8 mouse cellular contexts compared by ENCODE assay signal in the genomic region with DNA sequence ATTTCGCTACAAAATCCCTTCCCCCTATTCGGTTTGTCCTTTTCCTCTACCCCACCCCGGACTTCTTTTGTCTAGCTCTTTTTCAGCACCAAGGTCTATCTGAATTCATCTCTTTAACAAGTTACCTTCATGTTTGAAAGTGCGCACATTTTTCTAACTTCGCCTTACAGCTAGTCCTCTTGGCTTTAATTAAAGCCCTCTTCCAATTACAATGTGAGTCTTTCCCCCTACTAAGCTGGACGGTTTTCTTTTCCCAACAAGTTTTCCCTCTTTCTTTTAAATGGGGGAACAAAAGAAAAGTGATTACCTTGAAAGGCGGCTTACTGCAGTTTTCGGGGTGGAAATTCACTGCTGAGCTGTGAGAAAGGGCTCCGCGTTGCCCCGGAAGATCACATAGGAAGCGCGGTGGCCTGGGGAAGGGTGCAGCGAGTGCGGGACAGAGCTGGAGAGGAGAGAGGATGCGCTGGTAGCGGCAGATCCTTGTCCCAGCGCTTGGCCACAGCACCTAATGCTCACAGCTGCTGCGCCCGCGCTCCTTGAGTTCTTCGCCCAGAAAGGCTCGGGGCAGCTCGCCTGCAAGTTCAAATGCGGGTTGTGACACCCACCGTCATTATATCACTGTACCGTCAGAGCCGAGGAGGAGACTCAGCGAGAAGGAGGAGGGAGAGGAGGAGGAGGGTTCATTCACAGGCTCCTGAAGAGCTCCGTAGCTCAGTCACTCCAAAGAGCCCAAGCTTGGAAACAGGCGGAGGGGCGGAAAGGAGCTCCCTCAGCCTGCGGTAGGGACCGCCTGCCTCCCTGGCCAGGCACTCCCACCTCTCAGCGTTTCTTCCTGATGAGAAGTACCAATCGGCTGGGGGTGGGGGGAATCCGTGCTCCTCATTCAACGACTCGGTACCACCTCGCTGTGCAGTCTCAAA. TPM values are rescaled to one million over a fixed set of nuclear protein-coding genes. Genes with fewer than 3 reads are reported as not detected.
DNase-seq lines count a peak whose midpoint lies in the region; ATAC-seq and TF ChIP-seq lines count a peak whose summit lies in the region.

A gene (minus strand): TSS at position 744 of the 920 bp plus-strand sequence.

- peak within 1 kb of the TSS; percentile 82 for H3K4me2 ChIP-seq in embryonic facial prominence, embryonic 15.5 days (replicated peaks)
- H3K4me2 ChIP-seq in heart, embryonic 12.5 days, result peak within 1 kb of the TSS; percentile 93
- H3K4me2 ChIP-seq in lung, embryonic 14.5 days, result peak within 1 kb of the TSS; percentile 69

- no peaks in the 10 kb centered on the region for H3K9me3 ChIP-seq in embryonic facial prominence, embryonic 15.5 days (replicated peaks)
- no peaks in the 10 kb centered on the region for H3K9me3 ChIP-seq in heart, embryonic 12.5 days (replicated peaks)
- H3K9me3 ChIP-seq in lung, embryonic 14.5 days (ENCODE audit: low read depth, low read length), result no peaks in the 10 kb centered on the region

- peak within 1 kb of the TSS; percentile 62 for H3K9ac ChIP-seq in embryonic facial prominence, embryonic 15.5 days
- peak within 1 kb of the TSS; percentile 97 for H3K9ac ChIP-seq in heart, embryonic 12.5 days
- H3K9ac ChIP-seq in lung, embryonic 14.5 days, result peak within 1 kb of the TSS; percentile 83

- no peaks in the 10 kb centered on the region for H3K36me3 ChIP-seq in embryonic facial prominence, embryonic 15.5 days
- no peaks in the 10 kb centered on the region for H3K36me3 ChIP-seq in heart, embryonic 12.5 days
- 0 out of 2 replicates have a peak, but pooled peaks cover 4% of the 10 kb centered on the region for H3K36me3 ChIP-seq in lung, embryonic 14.5 days (ENCODE audit: insufficient read depth)

- TF ChIP-seq CTCF in lung, embryonic 14.5 days (IDR thresholded peaks at IDR 0.05; ENCODE audit: low read depth), result no peak

- H3K27ac ChIP-seq in embryonic facial prominence, embryonic 15.5 days (replicated peaks), result peak within 1 kb of the TSS; percentile 96
- H3K27ac ChIP-seq in heart, embryonic 12.5 days (ENCODE audit: poor library complexity, severe bottlenecking), result peak within 1 kb of the TSS; percentile 98
- peak within 1 kb of the TSS; percentile 96 for H3K27ac ChIP-seq in lung, embryonic 14.5 days (ENCODE audit: low read depth)

- peak within 1 kb of the TSS; percentile 59 for H3K4me3 ChIP-seq in embryonic facial prominence, embryonic 15.5 days (replicated peaks)
- H3K4me3 ChIP-seq in heart, embryonic 12.5 days, result peak within 1 kb of the TSS; percentile 83
- peak within 1 kb of the TSS; percentile 68 for H3K4me3 ChIP-seq in lung, embryonic 14.5 days (ENCODE audit: low read depth, low read length)

- ATAC-seq in embryonic facial prominence, embryonic 15.5 days (ENCODE audit: insufficient number of reproducible peaks, low FRiP score, low TSS enrichment, low read depth), result peak; percentile 58
- ATAC-seq in heart, embryonic 12.5 days (ENCODE audit: insufficient number of reproducible peaks, low FRiP score), result peak; percentile 73
- ATAC-seq in lung, embryonic 14.5 days (ENCODE audit: insufficient read depth), result peak; percentile 67
- no peak for ATAC-seq in megakaryocyte-erythroid progenitor cell, adult 5-6 weeks (replicated peaks; ENCODE audit: low FRiP score, low TSS enrichment, poor library complexity, severe bottlenecking)

- peak; percentile 12 to 23 for DNase-seq in B cell, adult 2 months
- DNase-seq in adipocyte (ENCODE audit: low spot score), result peak; percentile 65
- DNase-seq in kidney, postnatal 25 days, result peak; percentile 5 to 38
- DNase-seq in lung, embryonic 14.5 days, result peak; percentile 86
- DNase-seq in ovary, adult 18-20 months (ENCODE audit: low spot score), result peak; percentile 39

- H3K27me3 ChIP-seq in embryonic facial prominence, embryonic 15.5 days, result no peaks in the 10 kb centered on the region
- no peaks in the 10 kb centered on the region for H3K27me3 ChIP-seq in heart, embryonic 12.5 days (replicated peaks)
- no peaks in the 10 kb centered on the region for H3K27me3 ChIP-seq in lung, embryonic 14.5 days (ENCODE audit: insufficient read depth, low read length)

- H3K4me1 ChIP-seq in embryonic facial prominence, embryonic 15.5 days, result peaks cover 19% of the 10 kb centered on the region; the same call in 1 of the 2 replicates
- H3K4me1 ChIP-seq in heart, embryonic 12.5 days (replicated peaks), result peaks cover 20% of the 10 kb centered on the region
- H3K4me1 ChIP-seq in lung, embryonic 14.5 days (ENCODE audit: insufficient read depth), result peaks cover 6% of the 10 kb centered on the region

- under 1% methylated on average over 40 of the region's 40 CpGs for WGBS in embryonic facial prominence, embryonic 15.5 days
- WGBS in heart, embryonic 12.5 days, result under 1% methylated on average over 40 of the region's 40 CpGs
- WGBS in lung, embryonic 14.5 days, result under 1% methylated on average over 40 of the region's 40 CpGs

RNA-seq across cellular contexts. Expression of the gene that starts here (rescaled TPM):
- polyA plus RNA-seq in embryonic facial prominence, embryonic 15.5 days (2015; fragmentation: Nextera tagmentation; extraction: Ambion mirVana), result 93.5 and 109 TPM in 2 replicates
- 134 and 146 TPM in 2 replicates for polyA plus RNA-seq in heart, embryonic 12.5 days (2016; fragmentation: Nextera tagmentation; extraction: Ambion mirVana)
- polyA plus RNA-seq in lung, embryonic 14.5 days (2014; fragmentation: Nextera tagmentation; extraction: Ambion mirVana), result 77.3 and 77.6 TPM in 2 replicates
- 0.76 and 0.79 TPM in 2 replicates for total RNA-seq in megakaryocyte-erythroid progenitor cell, adult 5-6 weeks (2014; fragmentation: Nextera tagmentation)
- total RNA-seq in megakaryocyte-erythroid progenitor cell, adult 5-6 weeks (2017), result 0.19 TPM in 1 of 2 replicates, not detected in the other

Comparison
In these comparisons a context has a peak if more than half of its experiments do, and no peak if none do; other contexts are left out.
1. DNase-seq: peak in every context shown above with its lines; median percentile 86 in lung, embryonic 14.5 days; 65 in adipocyte; 39 in ovary, adult 18-20 months; 22 in kidney, postnatal 25 days; 18 in B cell, adult 2 months.